Mouse (Mus musculus) hindbrain, embryonic 10.5 days (tissue): ENCODE data around the gene Med23. TPM values are rescaled to one million over a fixed set of nuclear protein-coding genes. Genes with fewer than 3 reads are reported as not detected.

Experiments used
- DNase-seq: peaks from one replicate; pipeline ENCODE4 v3.0.0-alpha.2; 2017; ENCODE audit warnings: low spot score
- H3K27ac ChIP-seq: fragments of 300-500 bp; sonication (generic); 2 replicates; pipeline ENCODE4 v1.5.1; 2016; ENCODE audit warnings: mild to moderate bottlenecking, moderate library complexity
- H3K27me3 ChIP-seq: fragments of 300-500 bp; sonication (generic); 2 replicates; pipeline ENCODE4 v1.6.1; 2016; ENCODE audit warnings: mild to moderate bottlenecking; ENCODE audit not compliant: poor library complexity, insufficient read depth, severe bottlenecking
- H3K36me3 ChIP-seq: fragments of 300-500 bp; sonication (generic); 2 replicates; pipeline ENCODE4 v1.6.1; 2016; ENCODE audit warnings: mild to moderate bottlenecking, moderate library complexity
- H3K4me1 ChIP-seq: fragments of 300-500 bp; sonication (generic); replicated peaks from 2 replicates; pipeline ENCODE4 v1.6.1; 2016; ENCODE audit warnings: mild to moderate bottlenecking
- H3K4me3 ChIP-seq: fragments of 300-500 bp; sonication (generic); 2 replicates; pipeline ENCODE4 v1.5.1; 2016; ENCODE audit warnings: mild to moderate bottlenecking, moderate library complexity
- H3K9me3 ChIP-seq: fragments of 300-500 bp; sonication (generic); 2 replicates; pipeline ENCODE4 v1.6.1; 2016; ENCODE audit warnings: mild to moderate bottlenecking, moderate library complexity
- WGBS: fragments of 180-500 bp; shearing (Covaris S2); methylation state at CpG from one replicate; pipeline ENCODE4 v1.1.7; 2016; 5-methylcytosine and 5-hydroxymethylcytosine counted together
- polyA plus RNA-seq: library from polyadenylated mRNA; unstranded; fragments of >200 nt; fragmentation: Nextera tagmentation; extraction: Ambion mirVana; gene quantifications from 2 replicates; pipeline ENCODE4 v1.2.1, GENCODE M21; 2016

The Med23 gene
- polyA plus RNA-seq, 1 experiment from 2014 or later: 26.7 TPM

DNA sequence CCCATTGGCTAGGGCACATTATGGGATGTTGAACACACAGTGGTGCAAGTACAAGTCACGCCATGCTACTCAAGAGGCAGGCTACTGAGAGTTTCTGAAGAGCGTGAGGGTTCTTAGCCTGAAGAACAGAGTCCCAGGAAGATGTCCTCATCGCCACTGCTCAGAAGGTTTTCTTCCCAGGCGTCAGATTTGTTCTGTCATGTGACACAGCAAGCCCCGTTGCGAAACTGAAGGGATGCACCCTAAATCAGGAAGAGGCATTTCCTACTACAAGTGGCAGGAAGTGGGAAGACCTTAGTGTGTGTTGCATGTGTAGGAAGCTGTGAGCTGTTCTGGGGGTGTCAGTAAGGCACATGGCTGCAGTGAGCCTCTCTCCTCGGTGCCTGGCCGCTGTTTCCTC, 41.4 kb downstream of the Med23 start:
- Histone ChIP-seq H3K27me3 (no peaks in the 10 kb centered on the region), H3K4me1 (no peaks in the 10 kb centered on the region), H3K36me3 (peaks cover 98% of the 10 kb centered on the region), H3K9me3 (no peaks in the 10 kb centered on the region), H3K4me3 (no peak overlapping the region), H3K27ac (no peak overlapping the region)
- DNase-seq: no peak
- 89% methylated on average over 8 of the region's 8 CpGs for WGBS

GRCm38 (mm10) chr10:24912576-24912975, 42.8 kb downstream of the Med23 start:
- WGBS: 97% methylated on average over 14 of the region's 14 CpGs
- peaks cover 95% of the 10 kb centered on the region for H3K36me3 ChIP-seq

DNA sequence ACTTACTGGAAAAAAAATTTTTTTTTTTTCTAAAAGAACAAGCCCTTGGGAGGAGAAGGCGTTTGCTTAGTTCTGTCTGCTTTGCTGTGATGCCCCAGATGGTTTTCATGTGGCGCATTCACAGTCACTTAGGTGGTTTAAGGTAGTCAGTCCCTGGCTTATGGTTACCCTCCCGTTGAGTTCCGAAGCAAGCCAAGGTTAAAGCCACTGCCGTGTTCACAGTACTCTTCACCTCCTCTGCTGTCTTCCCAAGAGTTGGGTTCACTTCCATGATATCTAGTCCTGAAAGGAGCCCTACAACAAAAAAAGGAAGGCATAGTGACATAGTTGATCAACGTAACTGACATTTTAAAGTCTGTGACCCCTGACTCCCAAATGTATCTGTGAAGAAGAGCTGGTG, 45.7 kb downstream of the Med23 start:
- Histone ChIP-seq H3K4me1 (no peaks in the 10 kb centered on the region), H3K27ac (no peak overlapping the region), H3K27me3 (no peaks in the 10 kb centered on the region), H3K4me3 (no peak overlapping the region), H3K9me3 (no peaks in the 10 kb centered on the region), H3K36me3 (peaks cover 77% of the 10 kb centered on the region)
- 92% methylated on average over 6 of the region's 6 CpGs for WGBS
- no peak for DNase-seq

More at GRCm38 (mm10) chr10:24912576-24912975, 42.8 kb downstream of the Med23 start:
- DNase-seq: no peak
- H3K4me1 ChIP-seq: no peaks in the 10 kb centered on the region
- no peaks in the 10 kb centered on the region for H3K9me3 ChIP-seq
- H3K27ac ChIP-seq: no peak overlapping the region
- H3K4me3 ChIP-seq: no peak overlapping the region
- no peaks in the 10 kb centered on the region for H3K27me3 ChIP-seq

- H3K27me3 ChIP-seq: no peaks in the 10 kb centered on the region
- H3K36me3 ChIP-seq: peaks cover 7% of the 10 kb centered on the region; the same call in 1 of the 2 replicates
- no peak for DNase-seq
- no peak overlapping the region for H3K4me3 ChIP-seq
- H3K9me3 ChIP-seq: no peaks in the 10 kb centered on the region
- WGBS: 70% methylated on average over 4 of the region's 4 CpGs
- H3K4me1 ChIP-seq: peaks cover 18% of the 10 kb centered on the region
- no peak overlapping the region for H3K27ac ChIP-seq
These were observed 53.2 kb downstream of the Med23 start for GRCm38 (mm10) chr10:24922977-24923376.

DNA sequence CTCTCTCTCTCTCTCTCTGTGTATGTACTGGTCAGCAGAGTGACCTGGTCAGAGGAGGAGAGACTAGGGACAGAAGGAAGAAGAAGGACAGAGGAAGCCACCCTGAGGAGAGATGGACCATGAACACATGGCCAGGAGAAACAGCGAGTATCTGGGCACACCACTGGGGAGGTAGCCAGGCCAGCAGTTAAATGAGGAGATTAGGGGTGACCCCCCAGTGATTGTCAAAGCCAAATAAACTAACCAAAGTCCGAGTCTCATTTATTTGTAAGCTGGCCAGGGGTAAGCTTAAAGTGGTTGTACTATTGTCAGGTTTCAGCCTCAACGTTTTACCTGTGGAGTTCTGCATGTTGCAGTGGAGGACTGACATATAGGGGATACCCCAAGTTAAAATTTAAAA, 54.5 kb downstream of the Med23 start:
- WGBS: 65% methylated on average over 3 of the region's 3 CpGs
- DNase-seq: no peak
- Histone ChIP-seq H3K27me3 (no peaks in the 10 kb centered on the region), H3K9me3 (no peaks in the 10 kb centered on the region), H3K27ac (no peak overlapping the region), H3K4me1 (peaks cover 22% of the 10 kb centered on the region), H3K36me3 (no peaks in the 10 kb centered on the region), H3K4me3 (no peak overlapping the region)

DNA sequence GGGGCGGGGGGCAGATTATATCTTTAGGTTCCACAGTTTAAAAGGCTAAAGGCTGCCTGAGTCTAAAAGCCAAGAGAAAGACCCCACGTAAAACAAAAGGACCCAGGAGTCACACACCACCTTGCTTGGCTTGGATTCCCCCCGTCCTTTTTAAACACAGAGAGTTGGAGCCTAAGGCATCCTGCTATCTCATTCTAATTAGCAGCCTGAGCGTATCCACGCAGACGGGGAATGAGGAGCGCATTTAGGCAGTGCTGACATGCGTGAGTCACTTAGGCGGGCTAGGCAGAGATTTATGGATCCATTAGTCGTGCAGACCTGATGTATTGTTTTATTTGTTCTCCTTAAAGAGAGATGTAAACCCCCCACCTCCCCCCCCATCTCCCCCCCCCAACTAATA, 56.6 kb downstream of the Med23 start:
- no peak for DNase-seq

GRCm38 (mm10) chr10:24926962-24927720, 57.4 kb downstream of the Med23 start, which contains the start of gene Arg1:
Gene Arg1 (minus strand): TSS chr10:24927484.
- no peaks in the 10 kb centered on the region for H3K27me3 ChIP-seq
- H3K9me3 ChIP-seq: no peaks in the 10 kb centered on the region
- H3K36me3 ChIP-seq: no peaks in the 10 kb centered on the region
- H3K4me1 ChIP-seq: peaks cover 22% of the 10 kb centered on the region
- no peak within 1 kb of the TSS for H3K4me3 ChIP-seq
- no peak within 1 kb of the TSS for H3K27ac ChIP-seq
- WGBS: 56% methylated on average over 14 of the region's 14 CpGs
- DNase-seq: peak; percentile 34

More for the DNA sequence above, 56.6 kb downstream of the Med23 start:
- H3K27ac ChIP-seq: no peak overlapping the region
- peaks cover 22% of the 10 kb centered on the region for H3K4me1 ChIP-seq
- no peaks in the 10 kb centered on the region for H3K36me3 ChIP-seq
- WGBS: 49% methylated on average over 10 of the region's 10 CpGs
- H3K4me3 ChIP-seq: no peak overlapping the region
- no peaks in the 10 kb centered on the region for H3K9me3 ChIP-seq
- no peaks in the 10 kb centered on the region for H3K27me3 ChIP-seq

DNA sequence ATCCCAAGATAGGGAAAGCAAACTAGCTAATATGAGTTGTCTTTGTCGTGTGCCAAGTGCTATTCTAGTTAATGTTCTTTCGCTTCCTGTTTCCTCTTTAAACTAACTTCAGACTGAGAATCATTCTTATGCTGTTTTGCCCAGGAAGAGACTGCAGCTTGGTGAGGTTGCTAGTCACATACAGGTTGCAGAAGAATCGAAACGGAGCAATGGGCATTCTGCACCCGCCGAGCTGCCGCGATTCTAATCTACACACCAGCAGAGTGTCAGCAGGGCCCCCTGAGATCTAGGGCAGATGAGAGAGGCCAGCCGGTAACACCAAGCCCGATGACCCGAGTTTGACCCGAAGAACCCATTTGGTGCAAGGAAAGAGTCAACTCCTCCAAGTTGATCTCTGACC, 58.3 kb downstream of the Med23 start:
- peak; percentile 20 for DNase-seq

DNA sequence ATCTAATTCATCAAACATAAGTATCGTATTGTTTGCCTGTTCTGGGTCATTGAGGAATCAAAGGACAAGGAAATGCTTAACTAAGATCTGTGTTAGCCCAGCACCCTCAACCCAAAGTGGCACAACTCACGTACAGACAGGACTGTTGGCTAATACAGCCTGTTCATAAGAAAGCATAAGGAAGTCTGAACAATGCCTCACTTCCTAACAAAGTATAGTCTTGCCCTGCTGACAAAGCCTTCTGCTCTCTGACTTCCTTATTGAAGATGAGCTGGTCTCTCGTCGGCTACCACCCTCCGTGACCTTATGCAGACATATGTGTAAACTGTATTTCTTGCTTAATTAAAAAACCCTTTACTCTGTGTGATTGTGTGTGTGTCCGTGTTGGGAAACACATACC, 60.4 kb downstream of the Med23 start:
- Histone ChIP-seq H3K4me1 (peaks cover 22% of the 10 kb centered on the region), H3K4me3 (no peak overlapping the region), H3K27ac (no peak overlapping the region), H3K27me3 (no peaks in the 10 kb centered on the region), H3K9me3 (no peaks in the 10 kb centered on the region), H3K36me3 (no peaks in the 10 kb centered on the region)
- no peak for DNase-seq
- 86% methylated on average over 6 of the region's 6 CpGs for WGBS

More for the DNA sequence above, 58.3 kb downstream of the Med23 start:
- H3K27me3 ChIP-seq: no peaks in the 10 kb centered on the region
- peaks cover 22% of the 10 kb centered on the region for H3K4me1 ChIP-seq
- no peaks in the 10 kb centered on the region for H3K36me3 ChIP-seq
- H3K27ac ChIP-seq: no peak overlapping the region
- 43% methylated on average over 12 of the region's 12 CpGs for WGBS
- H3K9me3 ChIP-seq: no peaks in the 10 kb centered on the region
- H3K4me3 ChIP-seq: no peak overlapping the region

DNA sequence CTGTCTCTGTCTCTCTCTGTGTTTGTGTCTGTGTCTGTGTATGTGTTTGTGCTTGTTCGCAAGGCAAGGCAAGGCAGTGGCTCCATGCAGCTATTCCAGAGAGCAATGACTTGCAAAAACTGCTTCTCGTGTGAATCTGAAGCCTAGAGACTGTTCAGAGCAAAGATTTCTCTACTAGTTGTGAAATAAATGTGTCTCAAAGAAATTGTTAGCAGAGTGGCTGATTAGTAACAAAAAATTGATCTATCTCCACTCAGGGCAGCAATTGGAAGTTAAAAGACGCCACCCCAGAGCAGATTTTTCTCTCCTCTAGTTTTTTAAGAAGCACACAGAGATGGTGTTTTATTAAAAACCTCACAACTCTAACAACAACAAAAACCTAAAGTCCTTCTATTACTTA, 78.1 kb downstream of the Med23 start:
- no peaks in the 10 kb centered on the region for H3K27me3 ChIP-seq
- no peaks in the 10 kb centered on the region for H3K9me3 ChIP-seq
- DNase-seq: no peak
- 87% methylated on average over 3 of the region's 3 CpGs for WGBS
- no peaks in the 10 kb centered on the region for H3K4me1 ChIP-seq
- H3K4me3 ChIP-seq: no peak overlapping the region
- H3K27ac ChIP-seq: no peak overlapping the region
- H3K36me3 ChIP-seq: no peaks in the 10 kb centered on the region

DNA sequence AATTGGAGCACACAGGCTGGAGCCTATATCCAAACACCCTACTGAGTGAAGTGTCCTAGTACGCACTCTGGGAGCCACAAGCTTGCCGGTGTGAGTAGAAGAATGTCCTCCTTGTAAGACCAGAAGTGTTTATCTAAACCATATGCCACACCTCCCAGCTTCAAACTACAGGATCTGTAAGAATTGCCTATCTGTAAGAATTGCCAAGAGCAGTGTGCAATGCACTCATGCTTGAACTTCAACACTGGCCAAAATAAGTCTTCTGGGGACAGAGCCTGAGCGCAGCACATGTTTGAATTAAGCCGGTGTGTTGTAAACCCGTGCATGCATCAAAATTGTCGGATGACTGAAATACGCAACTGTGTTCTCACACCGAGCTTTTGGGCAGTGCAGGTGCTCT, 78.5 kb downstream of the Med23 start:
- no peaks in the 10 kb centered on the region for H3K4me1 ChIP-seq
- no peaks in the 10 kb centered on the region for H3K36me3 ChIP-seq
- no peaks in the 10 kb centered on the region for H3K27me3 ChIP-seq
- 76% methylated on average over 8 of the region's 8 CpGs for WGBS
- H3K27ac ChIP-seq: no peak overlapping the region
- no peak for DNase-seq
- no peaks in the 10 kb centered on the region for H3K9me3 ChIP-seq
- no peak overlapping the region for H3K4me3 ChIP-seq

- no peaks in the 10 kb centered on the region for H3K36me3 ChIP-seq
- H3K4me3 ChIP-seq: no peak overlapping the region
- WGBS: 80% methylated on average over 4 of the region's 4 CpGs
- DNase-seq: no peak
- no peak overlapping the region for H3K27ac ChIP-seq
- H3K27me3 ChIP-seq: no peaks in the 10 kb centered on the region
- H3K9me3 ChIP-seq: no peaks in the 10 kb centered on the region
- no peaks in the 10 kb centered on the region for H3K4me1 ChIP-seq
These were observed 80.4 kb downstream of the Med23 start for GRCm38 (mm10) chr10:24950223-24950622.

DNA sequence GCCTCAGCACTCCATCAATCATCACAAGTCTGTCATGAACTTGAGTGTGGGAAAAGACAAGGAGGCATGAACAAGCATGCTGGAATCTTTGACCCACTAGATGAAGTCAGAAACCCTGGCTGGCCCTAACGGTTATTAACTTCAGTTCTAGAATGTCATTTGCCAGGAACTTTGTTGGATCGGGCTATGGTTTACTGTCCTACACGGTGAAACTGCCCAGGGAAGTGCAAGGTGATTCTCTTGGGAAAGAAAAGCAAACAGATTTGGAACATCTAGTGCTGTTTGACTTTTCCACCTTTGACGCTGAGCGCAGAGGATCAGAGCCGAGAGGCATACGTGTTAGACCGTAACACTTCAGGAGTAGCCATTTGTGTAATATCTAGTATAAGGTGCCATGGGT, 81.8 kb downstream of the Med23 start:
- 92% methylated on average over 8 of the region's 8 CpGs for WGBS
- Histone ChIP-seq H3K36me3 (no peaks in the 10 kb centered on the region), H3K27ac (no peak overlapping the region), H3K9me3 (no peaks in the 10 kb centered on the region), H3K4me1 (no peaks in the 10 kb centered on the region), H3K4me3 (no peak overlapping the region), H3K27me3 (no peaks in the 10 kb centered on the region)
- no peak for DNase-seq
